Mouse (Mus musculus) midbrain, embryonic 15.5 days (tissue): Measurements from ENCODE around the gene Cxcr1. TPM values are rescaled to one million over a fixed set of nuclear protein-coding genes. Genes with fewer than 3 reads are reported as not detected.

ENCODE experiments used
- ATAC-seq: fragments of 200-750 bp; cut with Nextera tagmentation; replicated peaks from 2 replicates; pipeline ENCODE4 v1.8.0; 2017; ENCODE audit warnings: moderate TSS enrichment
- H3K27ac ChIP-seq: fragments of 300-500 bp; sonication (generic); 2 replicates; pipeline ENCODE4 v1.5.1; 2015; ENCODE audit warnings: mild to moderate bottlenecking, inconsistent platforms
- H3K27me3 ChIP-seq: fragments of 300-500 bp; sonication (generic); replicated peaks from 2 replicates; pipeline ENCODE4 v1.6.1; 2015; ENCODE audit warnings: inconsistent platforms
- H3K36me3 ChIP-seq: fragments of 300-500 bp; sonication (generic); replicated peaks from 2 replicates; pipeline ENCODE4 v1.6.1; 2015; ENCODE audit warnings: inconsistent platforms
- H3K4me1 ChIP-seq: fragments of 300-500 bp; sonication (generic); 2 replicates; pipeline ENCODE4 v1.6.1; 2015; ENCODE audit warnings: inconsistent platforms
- H3K4me2 ChIP-seq: fragments of 300-500 bp; sonication (generic); 2 replicates; pipeline ENCODE4 v1.6.1; 2015; ENCODE audit warnings: inconsistent platforms, mild to moderate bottlenecking, moderate library complexity
- H3K4me3 ChIP-seq: fragments of 300-500 bp; sonication (generic); 2 replicates; pipeline ENCODE4 v1.5.1; 2015; ENCODE audit warnings: mild to moderate bottlenecking, inconsistent platforms
- H3K9ac ChIP-seq: fragments of 300-500 bp; sonication (generic); 2 replicates; pipeline ENCODE4 v1.6.1; 2015; ENCODE audit warnings: mild to moderate bottlenecking, inconsistent platforms
- H3K9me3 ChIP-seq: fragments of 300-500 bp; sonication (generic); 2 replicates; pipeline ENCODE4 v1.6.1; 2016; ENCODE audit warnings: inconsistent platforms
- WGBS: fragments of 180-500 bp; shearing (Covaris S2); methylation state at CpG from one replicate; pipeline ENCODE4 v1.1.7; 2015; ENCODE audit warnings: mixed read lengths; 5-methylcytosine and 5-hydroxymethylcytosine counted together
- polyA plus RNA-seq: library from polyadenylated mRNA; unstranded; fragments of >200 nt; fragmentation: Nextera tagmentation; extraction: Ambion mirVana; gene quantifications from 2 replicates; pipeline ENCODE4 v1.2.1, GENCODE M21; 2015

The Cxcr1 gene
- polyA plus RNA-seq, 1 experiment from 2014 or later, result not detected

GRCm38 (mm10) chr1:74219922-74220321 is 25.5 kb upstream of the Cxcr1 start:
- whole genome bisulfite sequencing, result 91% methylated on average over 7 of the region's 7 CpGs
- H3K4me2 ChIP-seq, result no peak overlapping the region
- H3K4me1 ChIP-seq, result no peaks in the 10 kb centered on the region
- no peaks in the 10 kb centered on the region for H3K36me3 ChIP-seq
- H3K4me3 ChIP-seq, result no peak overlapping the region
- no peak overlapping the region for H3K27ac ChIP-seq
- ATAC-seq, result no peak
- H3K27me3 ChIP-seq, result 0 out of 2 replicates have a peak, but pooled peaks cover 2% of the 10 kb centered on the region
- H3K9ac ChIP-seq, result no peak overlapping the region
- no peaks in the 10 kb centered on the region for H3K9me3 ChIP-seq

DNA sequence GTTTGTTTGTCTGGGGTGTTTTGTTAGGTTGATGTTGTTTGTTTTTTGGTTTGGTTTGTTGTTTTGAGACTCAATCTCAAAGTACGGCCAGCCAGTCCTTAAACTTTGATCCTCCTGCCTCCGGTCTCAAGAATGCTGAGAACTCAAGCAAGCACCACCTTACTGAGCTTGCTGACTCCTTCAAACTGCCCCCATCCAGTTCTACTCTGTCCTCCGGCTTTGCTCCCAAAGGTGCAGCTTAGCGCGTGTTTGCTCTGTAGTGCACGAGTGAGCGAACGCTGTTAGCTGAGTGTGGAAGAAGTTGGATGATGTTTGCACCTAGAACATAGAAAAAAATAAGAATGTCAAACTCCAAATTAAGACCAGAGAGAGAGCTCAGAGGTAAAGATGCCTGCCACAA is 14.5 kb upstream of the Cxcr1 start:
- Histone ChIP-seq H3K27me3 (no peaks in the 10 kb centered on the region; the same call in 1 of the 2 replicates), H3K4me3 (no peak overlapping the region), H3K36me3 (no peaks in the 10 kb centered on the region), H3K27ac (no peak overlapping the region), H3K9me3 (no peaks in the 10 kb centered on the region), H3K9ac (no peak overlapping the region), H3K4me2 (no peak overlapping the region), H3K4me1 (no peaks in the 10 kb centered on the region)
- ATAC-seq, result no peak
- WGBS, result 93% methylated on average over 8 of the region's 8 CpGs

DNA sequence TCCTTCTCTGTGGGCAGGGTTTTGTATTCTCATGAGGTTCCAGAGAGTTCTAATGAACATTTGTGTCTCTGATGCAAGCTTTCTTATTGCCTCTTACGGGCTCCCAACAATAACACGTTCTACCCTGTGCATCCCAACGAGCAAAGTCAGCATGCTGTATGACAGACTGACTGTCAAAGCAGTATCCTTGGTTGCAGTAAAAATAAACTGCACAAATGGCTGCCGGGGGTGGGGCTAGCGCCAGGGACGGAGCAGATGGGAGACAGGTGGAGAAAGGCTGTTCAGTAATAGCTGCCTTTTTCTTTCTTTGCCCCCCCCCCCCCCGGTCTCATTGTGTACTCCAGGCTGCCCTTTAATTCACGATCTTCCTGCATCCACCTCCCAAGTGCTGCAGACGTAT is 13.5 kb upstream of the Cxcr1 start:
- no peak overlapping the region for H3K9ac ChIP-seq
- no peaks in the 10 kb centered on the region for H3K36me3 ChIP-seq
- H3K9me3 ChIP-seq, result no peaks in the 10 kb centered on the region
- H3K27ac ChIP-seq, result no peak overlapping the region
- H3K4me3 ChIP-seq, result no peak overlapping the region
- WGBS, result 63% methylated on average over 9 of the region's 9 CpGs
- ATAC-seq, result no peak
- no peak overlapping the region for H3K4me2 ChIP-seq
- H3K27me3 ChIP-seq, result no peaks in the 10 kb centered on the region; the same call in 1 of the 2 replicates
- H3K4me1 ChIP-seq, result no peaks in the 10 kb centered on the region

DNA sequence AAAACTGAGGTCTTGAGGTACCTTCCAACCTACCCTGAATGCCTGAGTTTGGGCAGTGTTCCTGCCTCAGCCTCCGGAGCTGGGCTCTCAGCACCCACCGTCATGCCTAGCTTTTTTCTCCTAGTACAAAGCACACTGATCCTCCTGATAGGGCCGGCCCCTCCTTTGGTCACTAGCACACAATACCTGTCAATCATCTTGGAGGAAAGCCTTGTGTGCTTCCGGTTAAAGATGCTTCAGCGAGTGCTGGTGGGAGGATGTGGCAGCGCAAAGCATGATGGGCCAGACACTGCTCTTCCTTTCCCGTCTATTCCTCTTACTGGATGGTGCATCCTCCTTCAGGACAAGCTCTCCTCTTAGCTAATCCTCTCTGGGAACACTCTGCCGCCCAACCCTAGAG is 12.2 kb upstream of the Cxcr1 start:
- no peaks in the 10 kb centered on the region for H3K36me3 ChIP-seq
- H3K4me3 ChIP-seq, result no peak overlapping the region
- H3K9me3 ChIP-seq, result no peaks in the 10 kb centered on the region
- no peak overlapping the region for H3K27ac ChIP-seq
- H3K27me3 ChIP-seq, result no peaks in the 10 kb centered on the region; the same call in 1 of the 2 replicates
- no peak for ATAC-seq
- H3K4me1 ChIP-seq, result no peaks in the 10 kb centered on the region
- 56% methylated on average over 8 of the region's 8 CpGs for WGBS
- no peak overlapping the region for H3K9ac ChIP-seq
- no peak overlapping the region for H3K4me2 ChIP-seq

DNA sequence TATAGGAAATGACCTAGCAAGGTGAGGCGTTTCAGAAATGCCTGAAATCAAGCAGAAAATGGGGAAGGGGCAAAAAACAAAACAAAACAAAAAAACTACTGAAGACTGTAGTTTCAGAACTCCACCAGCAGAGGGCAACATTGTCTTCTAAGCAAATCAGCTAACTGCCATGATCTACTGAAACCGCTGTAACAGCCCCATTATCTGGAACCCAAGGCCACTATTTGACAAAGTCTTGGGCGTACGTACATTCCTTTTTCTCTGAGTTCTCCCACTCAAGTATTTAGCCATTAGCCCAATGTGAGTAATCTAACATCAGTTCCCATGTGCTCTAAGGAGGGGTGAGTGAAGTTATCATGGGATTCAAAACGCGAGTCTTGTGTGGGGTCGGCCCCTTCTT is 11.4 kb upstream of the Cxcr1 start:
- ATAC-seq, result no peak
- no peak overlapping the region for H3K4me3 ChIP-seq
- whole genome bisulfite sequencing, result 70% methylated on average over 7 of the region's 7 CpGs
- no peaks in the 10 kb centered on the region for H3K36me3 ChIP-seq
- no peak overlapping the region for H3K9ac ChIP-seq
- no peaks in the 10 kb centered on the region for H3K4me1 ChIP-seq
- H3K27ac ChIP-seq, result no peak overlapping the region
- H3K9me3 ChIP-seq, result no peaks in the 10 kb centered on the region
- H3K27me3 ChIP-seq, result no peaks in the 10 kb centered on the region; the same call in 1 of the 2 replicates
- no peak overlapping the region for H3K4me2 ChIP-seq

GRCm38 (mm10) chr1:74203457-74203856 is 9.0 kb upstream of the Cxcr1 start:
- Histone ChIP-seq H3K4me2 (no peak overlapping the region), H3K4me3 (no peak overlapping the region), H3K36me3 (no peaks in the 10 kb centered on the region), H3K9ac (no peak overlapping the region), H3K27ac (no peak overlapping the region), H3K4me1 (no peaks in the 10 kb centered on the region), H3K9me3 (no peaks in the 10 kb centered on the region), H3K27me3 (no peaks in the 10 kb centered on the region; the same call in 1 of the 2 replicates)
- no peak for ATAC-seq
- WGBS, result 62% methylated on average over 5 of the region's 5 CpGs

- WGBS, result 81% methylated on average over 7 of the region's 7 CpGs
- H3K4me2 ChIP-seq, result no peak overlapping the region
- H3K9ac ChIP-seq, result no peak overlapping the region
- H3K4me3 ChIP-seq, result no peak overlapping the region
- no peaks in the 10 kb centered on the region for H3K4me1 ChIP-seq
- no peaks in the 10 kb centered on the region for H3K9me3 ChIP-seq
- no peak overlapping the region for H3K27ac ChIP-seq
- no peak for ATAC-seq
- no peaks in the 10 kb centered on the region for H3K36me3 ChIP-seq
- H3K27me3 ChIP-seq, result no peaks in the 10 kb centered on the region; the same call in 1 of the 2 replicates
These were observed 6.8 kb upstream of the Cxcr1 start for GRCm38 (mm10) chr1:74201048-74201844.

- Histone ChIP-seq H3K4me2 (no peak overlapping the region), H3K27me3 (no peaks in the 10 kb centered on the region; the same call in 1 of the 2 replicates), H3K9me3 (no peaks in the 10 kb centered on the region), H3K9ac (no peak overlapping the region), H3K27ac (no peak overlapping the region), H3K4me3 (no peak overlapping the region), H3K36me3 (no peaks in the 10 kb centered on the region), H3K4me1 (no peaks in the 10 kb centered on the region)
- ATAC-seq, result no peak
- WGBS, result 73% methylated on average over 8 of the region's 8 CpGs
These were observed 4.6 kb upstream of the Cxcr1 start for GRCm38 (mm10) chr1:74199046-74199445.

- Histone ChIP-seq H3K4me1 (no peaks in the 10 kb centered on the region), H3K27ac (no peak overlapping the region), H3K4me2 (no peak overlapping the region), H3K36me3 (no peaks in the 10 kb centered on the region), H3K9ac (no peak overlapping the region), H3K4me3 (no peak overlapping the region), H3K9me3 (no peaks in the 10 kb centered on the region), H3K27me3 (no peaks in the 10 kb centered on the region)
- no peak for ATAC-seq
- WGBS, result 84% methylated on average over 12 of the region's 12 CpGs
These were observed 3.5 kb upstream of the Cxcr1 start for GRCm38 (mm10) chr1:74197726-74198470.

DNA sequence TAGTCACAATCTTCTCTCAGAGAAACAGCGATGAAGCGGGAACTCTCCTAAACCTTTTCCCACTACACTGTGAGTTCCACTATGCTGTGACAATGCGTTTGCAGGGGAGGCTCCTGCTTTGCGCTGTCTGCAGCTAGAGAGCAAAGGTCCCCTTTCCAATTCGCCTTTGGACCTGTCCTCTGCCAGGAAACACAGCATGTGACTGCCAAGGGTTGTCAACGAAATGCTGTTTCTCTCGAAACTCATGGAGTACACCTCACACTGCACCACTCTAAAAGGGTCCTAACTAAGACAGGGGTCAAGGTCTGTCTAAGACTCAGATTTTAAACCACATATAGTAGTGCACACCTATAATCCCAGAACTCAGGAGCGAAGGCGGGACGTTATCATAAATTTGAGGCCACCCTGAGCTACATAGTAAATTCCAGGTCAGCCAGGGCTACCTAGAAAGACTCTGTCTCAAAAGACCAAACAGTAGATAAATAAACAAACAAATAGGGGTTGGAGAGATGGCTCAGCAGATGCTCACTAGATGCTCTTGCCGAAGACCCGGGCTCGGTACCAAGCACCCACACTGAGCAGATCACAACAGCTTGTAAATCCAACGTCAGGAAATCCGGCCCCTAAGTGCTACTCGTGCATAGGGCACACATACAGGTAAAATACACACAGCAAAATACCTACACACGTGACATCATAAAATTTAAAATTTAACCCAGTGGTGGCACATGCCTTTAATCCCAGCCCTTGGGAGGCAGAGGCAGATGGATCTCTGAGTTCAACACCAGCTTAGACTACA is 2.4 kb upstream of the Cxcr1 start:
- Histone ChIP-seq H3K27me3 (no peaks in the 10 kb centered on the region), H3K4me2 (no peak overlapping the region), H3K27ac (no peak overlapping the region), H3K9me3 (no peaks in the 10 kb centered on the region), H3K9ac (no peak overlapping the region), H3K36me3 (no peaks in the 10 kb centered on the region), H3K4me3 (no peak overlapping the region), H3K4me1 (no peaks in the 10 kb centered on the region)
- ATAC-seq, result no peak
- WGBS, result 81% methylated on average over 17 of the region's 17 CpGs

GRCm38 (mm10) chr1:74195961-74196360 is 1.5 kb upstream of the Cxcr1 start:
- WGBS, result 51% methylated on average over 7 of the region's 7 CpGs
- no peak for ATAC-seq
- H3K9me3 ChIP-seq, result no peaks in the 10 kb centered on the region
- no peaks in the 10 kb centered on the region for H3K36me3 ChIP-seq
- H3K9ac ChIP-seq, result no peak overlapping the region
- no peak overlapping the region for H3K4me2 ChIP-seq
- no peak overlapping the region for H3K4me3 ChIP-seq
- H3K27ac ChIP-seq, result no peak overlapping the region
- no peaks in the 10 kb centered on the region for H3K27me3 ChIP-seq
- no peaks in the 10 kb centered on the region for H3K4me1 ChIP-seq

GRCm38 (mm10) chr1:74192711-74193110 is 1.7 kb downstream of the Cxcr1 start:
- H3K9ac ChIP-seq, result no peak overlapping the region
- H3K4me1 ChIP-seq, result no peaks in the 10 kb centered on the region
- no peak overlapping the region for H3K4me2 ChIP-seq
- H3K27ac ChIP-seq, result no peak overlapping the region
- no peak overlapping the region for H3K4me3 ChIP-seq
- no peaks in the 10 kb centered on the region for H3K36me3 ChIP-seq
- ATAC-seq, result no peak
- no peaks in the 10 kb centered on the region for H3K9me3 ChIP-seq
- no peaks in the 10 kb centered on the region for H3K27me3 ChIP-seq
- 78% methylated on average over 2 of the region's 2 CpGs for WGBS
